Mouse (Mus musculus): Measurements from ENCODE around the gene Zbtb42. TPM values are rescaled to one million over a fixed set of nuclear protein-coding genes. Genes with fewer than 3 reads are reported as not detected.

The Zbtb42 gene
- total and polyA plus RNA-seq, 3 experiments, result 7.6 to 11.4 TPM; not detected in 1

DNA sequence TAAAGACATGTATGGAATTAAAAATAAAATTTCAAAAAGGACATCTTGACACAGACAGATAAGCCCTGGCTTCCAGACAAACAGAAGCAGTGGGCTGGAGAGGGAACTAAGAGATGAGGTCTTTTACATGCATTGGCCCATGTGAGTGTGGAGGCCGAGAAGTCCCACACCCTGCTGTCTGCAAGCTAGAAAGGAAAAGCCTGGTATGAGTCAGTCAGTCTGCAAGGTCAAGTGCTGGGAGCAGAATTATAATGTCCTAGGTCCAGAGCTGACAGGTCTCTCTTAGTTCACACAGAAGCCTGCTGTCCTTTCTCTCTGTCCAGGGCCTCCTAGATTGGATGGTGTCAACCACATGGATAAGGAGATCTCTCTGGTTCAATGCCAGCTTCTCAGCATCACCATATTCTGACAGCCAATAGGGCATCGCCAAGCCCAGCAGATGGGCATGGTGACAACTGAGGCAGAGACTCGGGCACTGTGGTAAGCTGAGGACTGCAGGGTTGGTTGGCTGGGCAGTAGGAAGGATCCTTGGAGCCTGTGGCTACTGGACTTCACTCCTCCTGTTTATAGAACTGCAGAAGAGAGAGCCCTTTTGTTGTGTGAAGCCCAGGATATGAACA lies 18.3 kb downstream of the Zbtb42 start:
- Histone ChIP-seq H3K27ac (ENCODE audit: control insufficient read depth, low read depth, low read length) (no peak overlapping the region), H3K36me3 (ENCODE audit: control insufficient read depth in 1 of 2, insufficient read depth in 2 of 2, low read length in 2 of 2) (peaks cover 0 to 15% of the 10 kb centered on the region in 2 experiments; a peak in 3 of 4 replicates), H3K4me1 (ENCODE audit: control insufficient read depth in 1 of 2, insufficient read depth in 2 of 2, low read length in 2 of 2) (peaks cover 6 to 19% of the 10 kb centered on the region in 2 experiments; a peak in 3 of 4 replicates), H3K4me3 (ENCODE audit: control insufficient read depth in 1 of 2, insufficient read depth in 1 of 2, low read depth in 2 of 2, low read length in 2 of 2) (no peak overlapping the region), H3K79me2 (ENCODE audit: control insufficient read depth, insufficient read depth, low read length, poor library complexity) (peaks cover 15% of the 10 kb centered on the region), H3K9me3 (replicated peaks; ENCODE audit: insufficient read depth, low read length) (no peaks in the 10 kb centered on the region), H3K27me3 (ENCODE audit: control insufficient read depth in 1 of 2, insufficient read depth in 2 of 2, low read length in 2 of 2) (no peaks in the 10 kb centered on the region), H3K9ac (ENCODE audit: control insufficient read depth, low read depth, low read length, poor library complexity, severe bottlenecking) (no peak overlapping the region)
- peak; percentile 46 for DNase-seq (ENCODE audit: low read depth, low spot score)
- TF ChIP-seq BHLHE40 (IDR thresholded peaks at IDR 0.05; ENCODE audit: borderline replicate concordance, low read depth, low read length), result no peak
- TF ChIP-seq TCF12 (IDR thresholded peaks at IDR 0.05; ENCODE audit: low read depth, low read length), result no peak
- TF ChIP-seq CHD2 (IDR thresholded peaks at IDR 0.05; ENCODE audit: low read length), result no peak
- no peak for TF ChIP-seq JUND (IDR thresholded peaks at IDR 0.05; ENCODE audit: low read depth, low read length)
- no peak for TF ChIP-seq POLR2A (IDR thresholded peaks at IDR 0.05; ENCODE audit: control insufficient read depth in 1 of 2, insufficient read depth in 1 of 2, low read depth in 1 of 2, low read length in 2 of 2, poor library complexity in 1 of 2)
- no peak for TF ChIP-seq POLR2AphosphoS2 (IDR thresholded peaks at IDR 0.05; ENCODE audit: low read length)
- TF ChIP-seq CHD1 (IDR thresholded peaks at IDR 0.05; ENCODE audit: low read depth, low read length), result no peak
- TF ChIP-seq RAD21 (IDR thresholded peaks at IDR 0.05; ENCODE audit: low read depth, low read length), result no peak
- no peak for TF ChIP-seq MYB (IDR thresholded peaks at IDR 0.05; ENCODE audit: low read depth, low read length)
- TF ChIP-seq RCOR1 (IDR thresholded peaks at IDR 0.05; ENCODE audit: low read depth, low read length), result no peak
- TF ChIP-seq MAZ (IDR thresholded peaks at IDR 0.05; ENCODE audit: low read depth, low read length), result no peak
- no peak for TF ChIP-seq UBTF (IDR thresholded peaks at IDR 0.05; ENCODE audit: borderline replicate concordance, insufficient read depth, low read depth, low read length)
- TF ChIP-seq ETS1 (IDR thresholded peaks at IDR 0.05; ENCODE audit: low read depth, low read length), result no peak
- TF ChIP-seq MXI1 (IDR thresholded peaks at IDR 0.05; ENCODE audit: low read depth, low read length), result no peak

DNA sequence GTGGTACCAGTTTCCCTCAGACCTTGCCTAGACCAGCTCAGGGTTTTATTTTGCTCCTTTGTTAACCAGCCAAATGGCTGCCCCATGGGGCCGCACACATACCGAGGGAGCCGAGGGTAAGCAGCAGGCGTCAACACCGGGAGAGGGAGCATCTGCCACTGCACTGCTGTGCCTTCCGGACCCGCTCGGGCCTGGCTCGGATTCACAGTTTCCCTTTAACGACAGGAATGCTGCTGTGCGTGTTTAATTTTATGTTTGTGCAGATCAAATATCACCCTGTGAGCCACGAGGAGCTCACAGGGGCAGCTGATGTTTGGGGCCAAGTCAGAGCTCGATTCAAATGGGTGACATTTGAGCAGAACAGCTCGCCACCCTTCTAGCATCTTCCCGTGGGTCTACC lies 21.9 kb downstream of the Zbtb42 start:
- DNase-seq (ENCODE audit: low read depth, low spot score), result no peak
- H3K4me3 ChIP-seq (ENCODE audit: control insufficient read depth in 1 of 2, insufficient read depth in 1 of 2, low read depth in 2 of 2, low read length in 2 of 2), result no peak overlapping the region
- no peaks in the 10 kb centered on the region for H3K79me2 ChIP-seq (ENCODE audit: control insufficient read depth, insufficient read depth, low read length, poor library complexity)
- no peak overlapping the region for H3K27ac ChIP-seq (ENCODE audit: control insufficient read depth, low read depth, low read length)
- TF ChIP-seq POLR2AphosphoS5 (IDR thresholded peaks at IDR 0.05; ENCODE audit: borderline replicate concordance, low read depth, low read length) (no peak), ELF1 (IDR thresholded peaks at IDR 0.05; ENCODE audit: low read depth, low read length) (no peak), ZC3H11A (IDR thresholded peaks at IDR 0.05; ENCODE audit: low read depth, low read length) (no peak), E2F4 (IDR thresholded peaks at IDR 0.05; ENCODE audit: borderline replicate concordance, low read depth, low read length) (no peak), MAFK (IDR thresholded peaks at IDR 0.05; ENCODE audit: borderline replicate concordance, low read depth, low read length) (no peak), MYC (IDR thresholded peaks at IDR 0.05; ENCODE audit: low read depth, low read length) (no peak), TCF12 (IDR thresholded peaks at IDR 0.05; ENCODE audit: low read depth, low read length) (no peak), MYB (IDR thresholded peaks at IDR 0.05; ENCODE audit: low read depth, low read length) (no peak)
- H3K4me1 ChIP-seq (ENCODE audit: control insufficient read depth in 1 of 2, insufficient read depth in 2 of 2, low read length in 2 of 2), result peaks cover 7 to 19% of the 10 kb centered on the region in 2 experiments
- H3K9ac ChIP-seq (ENCODE audit: control insufficient read depth, low read depth, low read length, poor library complexity, severe bottlenecking), result no peak overlapping the region
- peaks cover 0 to 17% of the 10 kb centered on the region in 2 experiments; a peak in 2 of 4 replicates for H3K36me3 ChIP-seq (ENCODE audit: control insufficient read depth in 1 of 2, insufficient read depth in 2 of 2, low read length in 2 of 2)
- H3K27me3 ChIP-seq (ENCODE audit: control insufficient read depth in 1 of 2, insufficient read depth in 2 of 2, low read length in 2 of 2), result no peaks in the 10 kb centered on the region
- no peaks in the 10 kb centered on the region for H3K9me3 ChIP-seq (replicated peaks; ENCODE audit: insufficient read depth, low read length)
